Mouse (Mus musculus) adrenal gland, adult 8-10 months (tissue): ENCODE results near the gene Stat6. TPM values are rescaled to one million over a fixed set of nuclear protein-coding genes. Genes with fewer than 3 reads are reported as not detected.

Source experiments
- DNase-seq: peaks from one replicate; pipeline ENCODE4 v3.0.0; 2022
- total RNA-seq, 4 experiments: library from RNA; stranded (reverse); gene quantifications; 2 replicates each; pipeline ENCODE4 v1.2.4; 2022

The Stat6 gene
- total RNA-seq, 4 experiments from 2014 or later, result 96.7 to 113 (median 107) TPM

DNA sequence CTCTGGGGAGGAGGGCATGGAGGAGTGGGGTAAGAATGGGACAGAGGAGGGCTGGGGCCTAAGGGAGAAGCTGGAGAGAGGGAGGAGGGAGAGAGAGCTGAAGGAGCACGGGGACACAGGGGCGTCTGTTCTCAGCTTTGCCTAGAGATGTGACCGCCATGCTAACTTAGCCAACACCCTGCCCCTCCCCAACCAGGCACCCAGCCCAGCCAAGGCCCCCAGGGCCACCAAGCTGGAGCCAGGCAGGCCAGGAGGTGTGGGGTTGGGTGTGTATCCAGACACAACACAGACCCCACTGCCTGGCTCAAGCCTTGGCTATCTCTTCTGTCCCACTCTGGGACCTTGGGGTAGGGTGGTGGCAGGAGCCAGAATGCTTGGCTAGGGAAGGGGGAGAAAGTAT, 27.2 kb upstream of the Stat6 start:
- DNase-seq, result no peak

GRCm38 (mm10) chr10:127616261-127616679, 26.5 kb upstream of the Stat6 start:
- no peak for DNase-seq

DNA sequence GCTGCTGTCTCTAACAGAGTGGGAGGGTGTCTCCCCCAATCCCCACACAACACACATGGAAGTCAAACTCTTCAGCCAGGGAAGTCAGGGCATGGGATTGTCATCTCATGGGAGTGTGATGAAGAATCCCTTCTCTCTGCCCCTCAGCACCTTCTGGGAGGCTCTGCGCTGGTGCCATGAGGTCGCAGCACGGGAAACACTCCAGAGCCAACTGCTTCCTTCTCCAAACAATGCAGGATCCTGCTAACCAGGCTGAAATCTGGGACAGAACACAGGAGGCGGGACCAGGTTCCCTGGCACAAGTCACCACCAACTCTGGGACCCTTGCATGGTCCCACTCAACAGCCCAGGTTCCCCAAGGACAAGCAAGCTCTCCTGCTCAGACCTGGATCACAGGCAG, 25.5 kb upstream of the Stat6 start:
- no peak for DNase-seq

- DNase-seq, result no peak
Observed at GRCm38 (mm10) chr10:127618173-127618572, 24.6 kb upstream of the Stat6 start.

DNA sequence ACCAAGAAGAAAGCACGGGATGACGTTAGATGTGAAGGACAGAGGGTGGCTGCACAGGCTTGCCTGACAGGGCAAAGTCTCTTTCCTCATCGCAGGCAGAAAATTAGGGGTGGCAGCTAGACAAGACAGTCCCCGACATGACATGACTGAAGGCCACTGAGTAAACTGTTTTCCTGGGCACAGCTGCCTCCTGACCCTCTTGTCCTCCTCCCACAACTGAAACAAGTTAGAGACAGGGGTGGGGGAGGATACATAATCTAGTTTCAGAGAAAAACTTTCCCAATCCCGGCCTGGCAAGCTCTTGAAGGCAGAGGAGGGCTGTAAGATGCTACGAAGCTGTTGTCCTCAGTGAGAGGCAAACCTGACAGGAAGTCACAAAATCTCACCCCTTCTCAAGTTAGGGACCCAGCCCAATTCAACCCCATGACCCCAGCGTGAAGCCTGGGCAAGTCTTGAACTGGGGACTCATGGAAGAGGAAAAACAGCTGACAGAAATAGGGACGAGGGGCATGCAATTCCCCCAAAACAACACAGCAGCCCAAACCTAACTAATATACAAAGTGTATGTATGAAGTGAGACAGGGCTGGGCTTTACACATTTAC, 23.6 kb upstream of the Stat6 start:
- DNase-seq, result no peak

GRCm38 (mm10) chr10:127619941-127620405, 22.8 kb upstream of the Stat6 start:
- DNase-seq, result no peak

- DNase-seq, result no peak
Observed at GRCm38 (mm10) chr10:127620406-127621190, 22.2 kb upstream of the Stat6 start, which contains the start of gene Lrp1. TSS of gene Lrp1 (minus strand) at chr10:127621148.

GRCm38 (mm10) chr10:127621191-127622056, 21.4 kb upstream of the Stat6 start:
- peak; percentile 94 for DNase-seq

GRCm38 (mm10) chr10:127622057-127622392, 20.8 kb upstream of the Stat6 start:
- DNase-seq, result peak; percentile 78

GRCm38 (mm10) chr10:127622661-127623060, 20.1 kb upstream of the Stat6 start:
- DNase-seq, result no peak

- no peak for DNase-seq
Observed at GRCm38 (mm10) chr10:127623439-127624216, 19.2 kb upstream of the Stat6 start.

DNA sequence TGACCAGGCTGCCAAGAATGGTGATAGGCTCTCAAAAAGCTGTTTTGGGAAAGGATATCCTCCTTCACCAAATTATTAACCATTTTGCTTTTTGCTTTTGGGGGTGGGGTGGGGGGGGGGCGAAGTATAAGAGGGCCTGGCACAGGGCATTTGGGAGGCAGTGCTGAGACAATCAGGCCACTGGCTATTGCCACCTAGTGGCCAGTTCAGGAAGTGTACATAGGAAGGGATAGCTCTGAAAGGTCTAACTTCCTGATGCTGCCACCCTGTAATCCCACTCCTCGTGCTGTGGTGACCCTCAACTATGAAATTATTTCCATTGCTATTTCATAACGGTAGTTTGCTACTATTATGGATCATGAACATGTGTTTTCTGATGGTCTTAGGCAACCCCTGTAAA, 16.4 kb upstream of the Stat6 start:
- DNase-seq, result no peak

- no peak for DNase-seq
Observed at GRCm38 (mm10) chr10:127631261-127632214, 11.2 kb upstream of the Stat6 start.

GRCm38 (mm10) chr10:127632668-127633271, 10.0 kb upstream of the Stat6 start:
- DNase-seq, result no peak

DNA sequence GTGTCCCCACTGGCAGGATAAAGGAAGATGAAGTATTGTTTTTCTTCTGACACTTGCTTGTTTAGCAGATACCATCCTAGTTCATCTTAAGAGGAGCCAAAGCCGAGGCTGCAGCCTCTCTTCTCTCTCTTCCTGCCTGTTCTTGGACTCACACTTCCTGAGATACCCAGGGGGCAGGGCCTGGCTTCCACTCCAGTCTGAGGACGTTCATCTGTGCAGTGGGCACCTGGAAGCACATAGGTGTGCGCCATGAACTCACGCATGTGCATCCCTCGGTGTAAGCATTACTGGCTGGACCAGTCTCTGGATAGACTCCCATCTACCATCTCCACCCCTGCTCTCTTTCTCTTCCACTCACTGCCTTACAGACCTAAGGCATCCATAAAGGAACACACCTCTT, 2.4 kb upstream of the Stat6 start:
- DNase-seq, result no peak

GRCm38 (mm10) chr10:127641861-127642771, 670 bp upstream of the Stat6 start:
- DNase-seq, result peak; percentile 79

GRCm38 (mm10) chr10:127643553-127644238, 910 bp downstream of the Stat6 start:
- DNase-seq, result peak; percentile 78

- no peak for DNase-seq
Observed at GRCm38 (mm10) chr10:127645791-127646190, 3.0 kb downstream of the Stat6 start.
